21 mouse cellular contexts compared by ENCODE assay signal in genomic region chr10:14030458-14031035, GRCm38 (mm10).
DNase-seq lines count a peak whose midpoint lies in the region; ATAC-seq and TF ChIP-seq lines count a peak whose summit lies in the region.
"Had no signal": no experiment of that assay in that cellular context is flagged by ENCODE, and none has a peak within 500 bp of the region (broad histone marks: within the 10 kb centered on the region; RNA-seq: fewer than 3 reads in every experiment).

No protein-coding gene starts in this region.

- H3K79me2 ChIP-seq in myocyte (ENCODE audit: control insufficient read depth, insufficient read depth), result peaks cover 79% of the 10 kb centered on the region

- H3K27ac ChIP-seq in kidney, embryonic 16.5 days (ENCODE audit: low read length), result no peak overlapping the region
- no peak overlapping the region for H3K27ac ChIP-seq in forebrain, embryonic 11.5 days (ENCODE audit: low read depth, low read length)
- H3K27ac ChIP-seq: embryonic facial prominence, embryonic 13.5 days; forebrain, embryonic 13.5 days; heart, embryonic 10.5 days; hindbrain, embryonic 13.5 days; hindbrain, postnatal 0 days had no signal

- H3K36me3 ChIP-seq in kidney, embryonic 16.5 days (ENCODE audit: insufficient read depth, low read length), result no peaks in the 10 kb centered on the region
- no peaks in the 10 kb centered on the region for H3K36me3 ChIP-seq in myocyte (ENCODE audit: control insufficient read depth, insufficient read depth)
- H3K36me3 ChIP-seq in forebrain, embryonic 11.5 days (ENCODE audit: control insufficient read depth, insufficient read depth, low read length), result no peaks in the 10 kb centered on the region
- H3K36me3 ChIP-seq: embryonic facial prominence, embryonic 13.5 days; heart, embryonic 10.5 days; hindbrain, embryonic 13.5 days had no signal

- H3ac ChIP-seq in myocyte (ENCODE audit: control insufficient read depth, insufficient read length), result no peak overlapping the region

- WGBS in kidney, embryonic 16.5 days, result 70% methylated on average over 14 of the region's 14 CpGs
- WGBS in forebrain, embryonic 11.5 days, result 91% methylated on average over 14 of the region's 14 CpGs

- H3K9me3 ChIP-seq in kidney, embryonic 16.5 days (ENCODE audit: low read length), result no peaks in the 10 kb centered on the region
- no peaks in the 10 kb centered on the region for H3K9me3 ChIP-seq in forebrain, embryonic 11.5 days (ENCODE audit: control insufficient read depth, low read length)
- H3K9me3 ChIP-seq: embryonic facial prominence, embryonic 13.5 days; forebrain, embryonic 13.5 days; heart, embryonic 10.5 days; hindbrain, embryonic 13.5 days had no signal

- H3K4me1 ChIP-seq in kidney, embryonic 16.5 days (ENCODE audit: insufficient read depth, low read length), result peaks cover 7% of the 10 kb centered on the region
- H3K4me1 ChIP-seq in forebrain, embryonic 11.5 days (replicated peaks; ENCODE audit: control insufficient read depth, insufficient read depth, low read length), result no peaks in the 10 kb centered on the region
- H3K4me1 ChIP-seq: embryonic facial prominence, embryonic 13.5 days; forebrain, embryonic 13.5 days; hindbrain, embryonic 13.5 days had no signal

- no peak for TF ChIP-seq POLR2A in myocyte (IDR thresholded peaks at IDR 0.05; ENCODE audit: insufficient read length, low read depth)

- H3K4me3 ChIP-seq in kidney, embryonic 16.5 days (ENCODE audit: low read length), result no peak overlapping the region
- H3K4me3 ChIP-seq in myocyte, result no peak overlapping the region
- no peak overlapping the region for H3K4me3 ChIP-seq in forebrain, embryonic 11.5 days (ENCODE audit: low read depth, low read length)
- H3K4me3 ChIP-seq: embryonic facial prominence, embryonic 13.5 days; forebrain, embryonic 13.5 days; heart, embryonic 10.5 days; hindbrain, embryonic 13.5 days had no signal

- no peaks in the 10 kb centered on the region for H3K27me3 ChIP-seq in kidney, embryonic 16.5 days (ENCODE audit: insufficient read depth, low read length)
- H3K27me3 ChIP-seq in myocyte (ENCODE audit: control insufficient read depth, insufficient read depth, insufficient read length), result no peaks in the 10 kb centered on the region
- H3K27me3 ChIP-seq in forebrain, embryonic 11.5 days (ENCODE audit: control insufficient read depth, insufficient read depth, low read length), result no peaks in the 10 kb centered on the region
- H3K27me3 ChIP-seq: embryonic facial prominence, embryonic 13.5 days; forebrain, embryonic 13.5 days; hindbrain, embryonic 13.5 days had no signal

- ATAC-seq in kidney, embryonic 16.5 days (ENCODE audit: low FRiP score, low TSS enrichment), result no peak
- peak; percentile 6 for ATAC-seq in inflammation-experienced regulatory T-cells, adult 6 months
- no peak for ATAC-seq in forebrain, embryonic 11.5 days (replicated peaks; ENCODE audit: low FRiP score)
- ATAC-seq: forebrain, embryonic 13.5 days; forebrain, postnatal 0 days; hindbrain, postnatal 0 days had no signal

- no peak overlapping the region for H3K9ac ChIP-seq in kidney, embryonic 16.5 days (replicated peaks; ENCODE audit: low read length)
- H3K9ac ChIP-seq in forebrain, embryonic 11.5 days (ENCODE audit: low read length), result no peak overlapping the region
- H3K9ac ChIP-seq: embryonic facial prominence, embryonic 13.5 days; forebrain, embryonic 13.5 days; forebrain, postnatal 0 days; hindbrain, embryonic 13.5 days had no signal

- peak; percentile 26 for DNase-seq in kidney, adult 18-20 months
- no peak for DNase-seq in kidney, postnatal 14 days
- no peak for DNase-seq in kidney, postnatal 4 days
- no peak for DNase-seq in cerebellum, adult 9-11 months
- no peak for DNase-seq in forebrain, embryonic 11.5 days (ENCODE audit: low spot score)
- DNase-seq: adrenal gland, postnatal 10 days; cerebellum, adult 11 months; cerebellum, adult 8-10 months; cerebellum, postnatal 36 days; forebrain, postnatal 0 days; gastrocnemius, postnatal 36 days; heart, adult 18-20 months; heart, postnatal 10 days had no signal

- peak overlapping the region; percentile 19; the same call in 1 of the 2 replicates for H3K4me2 ChIP-seq in kidney, embryonic 16.5 days (replicated peaks; ENCODE audit: low read depth, low read length)
- H3K4me2 ChIP-seq in myocyte (ENCODE audit: low read depth), result peak overlapping the region; percentile 35
- no peak overlapping the region for H3K4me2 ChIP-seq in forebrain, embryonic 11.5 days (ENCODE audit: low read depth, low read length, severe bottlenecking)
- H3K4me2 ChIP-seq: embryonic facial prominence, embryonic 13.5 days; forebrain, embryonic 13.5 days; hindbrain, embryonic 13.5 days had no signal

TF ChIP-seq in myocyte, 11 proteins besides CTCF, POLR2A, EP300 and RAD21:
- no peak for TF ChIP-seq REST (IDR thresholded peaks at IDR 0.05; ENCODE audit: insufficient read depth, insufficient read length)
TF ChIP-seq in myocyte: peak in this region for 0.
